8 mouse cellular contexts compared by ENCODE assay signal in the genomic region with DNA sequence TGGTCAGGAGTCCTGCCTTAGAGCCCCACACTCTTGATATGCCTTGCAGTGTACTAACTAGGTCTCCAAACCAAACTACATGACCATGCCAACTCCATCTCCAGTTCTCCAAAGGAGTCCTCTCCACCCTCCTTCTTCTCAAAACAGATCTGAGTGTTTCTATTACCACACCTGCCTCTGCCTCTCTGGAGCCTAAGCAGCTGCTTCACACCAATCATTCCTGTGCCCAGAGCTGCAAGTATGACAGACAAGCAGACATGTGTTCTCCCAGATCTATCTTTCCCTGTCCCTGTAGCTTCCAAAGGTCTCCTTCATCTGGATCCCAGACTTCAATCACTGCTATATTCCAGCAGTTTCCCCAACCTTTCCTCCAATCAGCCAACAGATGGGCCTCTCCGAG. TPM values are rescaled to one million over a fixed set of nuclear protein-coding genes. Genes with fewer than 3 reads are reported as not detected.
A peak's percentile ranks its signal among the peaks of the same experiment; 100 is the strongest.
DNase-seq lines count a peak whose midpoint lies in the region; ATAC-seq and TF ChIP-seq lines count a peak whose summit lies in the region.

No protein-coding gene starts in this region.

- peak overlapping the region; percentile 82 for H3K9ac ChIP-seq in heart, embryonic 12.5 days
- H3K9ac ChIP-seq in CH12.LX (ENCODE audit: insufficient read depth, low read depth), result peak overlapping the region; percentile 73
- peak overlapping the region; percentile 83 for H3K9ac ChIP-seq in forebrain, embryonic 13.5 days
- H3K9ac ChIP-seq in liver, embryonic 14.5 days (replicated peaks), result peak overlapping the region; percentile 66

- no peaks in the 10 kb centered on the region for H3K27me3 ChIP-seq in heart, embryonic 12.5 days (replicated peaks)
- no peaks in the 10 kb centered on the region for H3K27me3 ChIP-seq in CH12.LX (replicated peaks)
- no peaks in the 10 kb centered on the region for H3K27me3 ChIP-seq in forebrain, embryonic 13.5 days
- no peaks in the 10 kb centered on the region for H3K27me3 ChIP-seq in liver, embryonic 14.5 days (ENCODE audit: control insufficient read depth, insufficient read depth, low read length)

- TF ChIP-seq POLR2A in CH12.LX (IDR thresholded peaks at IDR 0.05; ENCODE audit: low read depth, low read length), result no peak

- H3K27ac ChIP-seq in heart, embryonic 12.5 days (ENCODE audit: poor library complexity, severe bottlenecking), result peak overlapping the region; percentile 82; the same call in 1 of the 2 replicates
- H3K27ac ChIP-seq in CH12.LX (ENCODE audit: insufficient read depth, low read depth), result no peak overlapping the region
- H3K27ac ChIP-seq in forebrain, embryonic 13.5 days, result peak overlapping the region; percentile 93; the same call in 1 of the 2 replicates
- peak overlapping the region; percentile 67 for H3K27ac ChIP-seq in liver, embryonic 14.5 days

- WGBS in heart, embryonic 12.5 days, result 21% methylated on average over 1 of the region's 1 CpGs
- 27% methylated on average over 1 of the region's 1 CpGs for WGBS in forebrain, embryonic 13.5 days
- WGBS in liver, embryonic 14.5 days (ENCODE audit: insufficient replicate concordance), result 29% methylated on average over 1 of the region's 1 CpGs

- DNase-seq in heart, postnatal 4 days, result no peak
- no peak for DNase-seq in CH12.LX (ENCODE audit: extremely low read depth)
- no peak for DNase-seq in liver, embryonic 14.5 days (ENCODE audit: low read depth in 3 of 3, low spot score in 3 of 3)
- DNase-seq in yolk sac, embryonic 10.5 days (ENCODE audit: low spot score), result no peak
- no peak for DNase-seq in spleen, adult 12 weeks (ENCODE audit: low spot score)
- no peak for DNase-seq in cerebellum, postnatal 4 days (ENCODE audit: low spot score in 2 of 2)

- TF ChIP-seq CTCF in CH12.LX (conservative IDR thresholded peaks at IDR 0.05 in 1 of 2, IDR thresholded peaks at IDR 0.05 in 1 of 2; ENCODE audit: low read depth in 2 of 2, low read length in 2 of 2), result no peak
- no peak for TF ChIP-seq CTCF in liver, embryonic 14.5 days (IDR thresholded peaks at IDR 0.05; ENCODE audit: low read depth)

- H3K4me3 ChIP-seq in heart, embryonic 12.5 days, result peak overlapping the region; percentile 74
- H3K4me3 ChIP-seq in CH12.LX (replicated peaks in 1 of 3; ENCODE audit: low read depth in 2 of 3, low read length in 2 of 3, poor library complexity in 1 of 3), result peak overlapping the region; percentile 65 to 95 (median 92)
- peak overlapping the region; percentile 74 for H3K4me3 ChIP-seq in forebrain, embryonic 13.5 days
- peak overlapping the region; percentile 73 to 89 for H3K4me3 ChIP-seq in liver, embryonic 14.5 days (ENCODE audit: insufficient read depth in 1 of 2, low read depth in 2 of 2, low read length in 2 of 2)

- no peaks in the 10 kb centered on the region for H3K9me3 ChIP-seq in heart, embryonic 12.5 days (replicated peaks)
- H3K9me3 ChIP-seq in CH12.LX (replicated peaks; ENCODE audit: low read length), result no peaks in the 10 kb centered on the region
- H3K9me3 ChIP-seq in forebrain, embryonic 13.5 days (replicated peaks), result no peaks in the 10 kb centered on the region
- no peaks in the 10 kb centered on the region for H3K9me3 ChIP-seq in liver, embryonic 14.5 days (ENCODE audit: control insufficient read depth, low read length)

- dilution Hi-C loops in CH12.LX (cut with MboI; ENCODE audit: extremely low pct_ligation_motif_present, extremely low pct_unique_long_range_greater_than_20kb, low sequenced_read_pairs), result no loop called here

- in situ Hi-C loops in CH12.LX (cut with MboI; ENCODE audit: low pct_ligation_motif_present, low pct_unique_long_range_greater_than_20kb, low sequenced_read_pairs), result no loop called here

- H3K79me2 ChIP-seq in CH12.LX (replicated peaks; ENCODE audit: control insufficient read depth, extremely low read depth, insufficient read depth, poor library complexity, severe bottlenecking), result peaks cover 47% of the 10 kb centered on the region

- H3K4me1 ChIP-seq in heart, embryonic 12.5 days (replicated peaks), result peaks cover 44% of the 10 kb centered on the region
- peaks cover 19 to 64% of the 10 kb centered on the region in 2 experiments for H3K4me1 ChIP-seq in CH12.LX (ENCODE audit: control insufficient read depth in 1 of 2, insufficient read depth in 2 of 2)
- peaks cover 46% of the 10 kb centered on the region for H3K4me1 ChIP-seq in forebrain, embryonic 13.5 days
- peaks cover 16 to 26% of the 10 kb centered on the region in 2 experiments for H3K4me1 ChIP-seq in liver, embryonic 14.5 days (replicated peaks; ENCODE audit: control insufficient read depth in 2 of 2, insufficient read depth in 2 of 2, low read length in 1 of 2)

- peaks cover 40% of the 10 kb centered on the region for H3K36me3 ChIP-seq in heart, embryonic 12.5 days
- H3K36me3 ChIP-seq in CH12.LX (replicated peaks in 1 of 2; ENCODE audit: control insufficient read depth in 1 of 2, insufficient read depth in 1 of 2, low read length in 1 of 2), result peaks cover 30 to 45% of the 10 kb centered on the region in 2 experiments
- H3K36me3 ChIP-seq in forebrain, embryonic 13.5 days (ENCODE audit: poor library complexity, severe bottlenecking), result peaks cover 38% of the 10 kb centered on the region
- H3K36me3 ChIP-seq in liver, embryonic 14.5 days (replicated peaks; ENCODE audit: control insufficient read depth, insufficient read depth, low read depth), result peaks cover 37% of the 10 kb centered on the region

- peak overlapping the region; percentile 83 for H3K4me2 ChIP-seq in heart, embryonic 12.5 days
- H3K4me2 ChIP-seq in CH12.LX (ENCODE audit: insufficient read depth, low read depth, poor library complexity, severe bottlenecking), result peak overlapping the region; percentile 84
- H3K4me2 ChIP-seq in forebrain, embryonic 13.5 days, result peak overlapping the region; percentile 98
- H3K4me2 ChIP-seq in liver, embryonic 14.5 days (ENCODE audit: low read depth), result peak overlapping the region; percentile 81

- no peak for TF ChIP-seq EP300 in CH12.LX (IDR thresholded peaks at IDR 0.05; ENCODE audit: low read length)
- no peak for TF ChIP-seq EP300 in liver, embryonic 14.5 days (IDR thresholded peaks at IDR 0.05; ENCODE audit: low read depth)

- no peak for TF ChIP-seq RAD21 in CH12.LX (IDR thresholded peaks at IDR 0.05; ENCODE audit: low read depth, low read length)

- no peak for ATAC-seq in heart, embryonic 12.5 days (ENCODE audit: insufficient number of reproducible peaks, low FRiP score)
- no peak for ATAC-seq in forebrain, embryonic 13.5 days
- ATAC-seq in liver, embryonic 14.5 days (ENCODE audit: insufficient read depth), result no peak

TF ChIP-seq in CH12.LX, 34 proteins besides CTCF, POLR2A, EP300 and RAD21 (continues in another document):
- TF ChIP-seq CHD1 (IDR thresholded peaks at IDR 0.05; ENCODE audit: low read depth, low read length) (no peak), MAX (IDR thresholded peaks at IDR 0.05; ENCODE audit: low read length) (no peak), ELF1 (IDR thresholded peaks at IDR 0.05; ENCODE audit: low read depth, low read length) (no peak)

RNA-seq across cellular contexts. Expression of a gene that starts 1.2 kb away (rescaled TPM):
- 152 and 163 TPM in 2 replicates for polyA plus RNA-seq in heart, embryonic 12.5 days (2016; fragmentation: Nextera tagmentation; extraction: Ambion mirVana)
- total RNA-seq in heart, postnatal 4 days (2021), result 10 to 100 TPM; 53.3 to 56.9 TPM
- total RNA-seq in CH12.LX (2012; rRNA removed), result 89.4 and 110 TPM in 2 replicates
- 186 and 202 TPM in 2 replicates for total RNA-seq in CH12.LX (2014; rRNA removed)
- 160 and 175 TPM in 2 replicates for polyA plus RNA-seq in CH12.LX (2012; ENCODE audit: insufficient read length, low read depth)
- polyA plus RNA-seq in forebrain, embryonic 13.5 days (2015; fragmentation: Nextera tagmentation; extraction: Ambion mirVana), result 189 and 190 TPM in 2 replicates
- polyA plus RNA-seq in liver, embryonic 14.5 days (2012; rRNA removed), result 50.4 and 69.1 TPM in 2 replicates
- 138 and 152 TPM in 2 replicates for polyA plus RNA-seq in liver, embryonic 14.5 days (2014; fragmentation: Nextera tagmentation; extraction: Ambion mirVana)

RNA-seq across cellular contexts. Expression of a gene that starts 1.5 kb away (rescaled TPM):
- 34.3 and 34.9 TPM in 2 replicates for polyA plus RNA-seq in heart, embryonic 12.5 days (2016; fragmentation: Nextera tagmentation; extraction: Ambion mirVana)
- 10 to 100 TPM; 16.0 to 19.2 TPM for total RNA-seq in heart, postnatal 4 days (2021)
- total RNA-seq in CH12.LX (2012; rRNA removed) (14.8 and 15.2 TPM in 2 replicates), CH12.LX (2014; rRNA removed) (10.8 and 11.2 TPM in 2 replicates)
- polyA plus RNA-seq in CH12.LX (2012; ENCODE audit: insufficient read length, low read depth), result 8.4 and 12.7 TPM in 2 replicates
- polyA plus RNA-seq in forebrain, embryonic 13.5 days (2015; fragmentation: Nextera tagmentation; extraction: Ambion mirVana), result 33.0 and 37.8 TPM in 2 replicates
- polyA plus RNA-seq in liver, embryonic 14.5 days (2012; rRNA removed), result 17.4 and 17.7 TPM in 2 replicates
- polyA plus RNA-seq in liver, embryonic 14.5 days (2014; fragmentation: Nextera tagmentation; extraction: Ambion mirVana), result 19.4 and 22.1 TPM in 2 replicates

RNA-seq across cellular contexts. Expression of a gene that starts 4.4 kb away (rescaled TPM):
- polyA plus RNA-seq in heart, embryonic 12.5 days (2016; fragmentation: Nextera tagmentation; extraction: Ambion mirVana), result 135 and 140 TPM in 2 replicates
- total RNA-seq in heart, postnatal 4 days (2021), result 10 to 100 TPM; 33.4 to 41.5 TPM
- 85.4 and 111 TPM in 2 replicates for total RNA-seq in CH12.LX (2012; rRNA removed)
- total RNA-seq in CH12.LX (2014; rRNA removed), result 263 and 284 TPM in 2 replicates
- polyA plus RNA-seq in CH12.LX (2012; ENCODE audit: insufficient read length, low read depth), result 117 and 148 TPM in 2 replicates
- polyA plus RNA-seq in forebrain, embryonic 13.5 days (2015; fragmentation: Nextera tagmentation; extraction: Ambion mirVana), result 222 and 225 TPM in 2 replicates
- 97.1 and 155 TPM in 2 replicates for polyA plus RNA-seq in liver, embryonic 14.5 days (2012; rRNA removed)
- polyA plus RNA-seq in liver, embryonic 14.5 days (2014; fragmentation: Nextera tagmentation; extraction: Ambion mirVana), result 290 and 309 TPM in 2 replicates

RNA-seq across cellular contexts. Expression of a gene that starts 27.0 kb away (rescaled TPM):
- 0.73 and 1.0 TPM in 2 replicates for polyA plus RNA-seq in heart, embryonic 12.5 days (2016; fragmentation: Nextera tagmentation; extraction: Ambion mirVana)
- total RNA-seq in heart, postnatal 4 days (2021), result 1 to 10 TPM; 1.2 to 1.5 TPM
- 0.08 and 0.21 TPM in 2 replicates for total RNA-seq in CH12.LX (2012; rRNA removed)
- total RNA-seq in CH12.LX (2014; rRNA removed), result 0.16 and 0.22 TPM in 2 replicates
- 0.26 TPM in 1 of 2 replicates, not detected in the other for polyA plus RNA-seq in CH12.LX (2012; ENCODE audit: insufficient read length, low read depth)
- 0.55 and 0.61 TPM in 2 replicates for polyA plus RNA-seq in forebrain, embryonic 13.5 days (2015; fragmentation: Nextera tagmentation; extraction: Ambion mirVana)
- polyA plus RNA-seq in liver, embryonic 14.5 days (2012; rRNA removed), result 0.06 and 0.18 TPM in 2 replicates
- polyA plus RNA-seq in liver, embryonic 14.5 days (2014; fragmentation: Nextera tagmentation; extraction: Ambion mirVana), result not detected in 2 replicates

RNA-seq across cellular contexts. Expression of a gene that starts 27.3 kb away (rescaled TPM):
- 52.9 and 53.5 TPM in 2 replicates for polyA plus RNA-seq in heart, embryonic 12.5 days (2016; fragmentation: Nextera tagmentation; extraction: Ambion mirVana)
- total RNA-seq in heart, postnatal 4 days (2021), result 10 to 100 TPM; 27.3 to 31.4 TPM
- total RNA-seq in CH12.LX (2012; rRNA removed) (27.9 and 29.2 TPM in 2 replicates), CH12.LX (2014; rRNA removed) (25.1 and 26.6 TPM in 2 replicates)
- polyA plus RNA-seq in CH12.LX (2012; ENCODE audit: insufficient read length, low read depth), result 32.9 and 33.4 TPM in 2 replicates
- 51.0 and 57.7 TPM in 2 replicates for polyA plus RNA-seq in forebrain, embryonic 13.5 days (2015; fragmentation: Nextera tagmentation; extraction: Ambion mirVana)
- 7.3 and 7.9 TPM in 2 replicates for polyA plus RNA-seq in liver, embryonic 14.5 days (2012; rRNA removed)
- 17.9 and 21.9 TPM in 2 replicates for polyA plus RNA-seq in liver, embryonic 14.5 days (2014; fragmentation: Nextera tagmentation; extraction: Ambion mirVana)
